Mouse (Mus musculus): ENCODE data around the gene Nenf.

The Nenf gene

DNA sequence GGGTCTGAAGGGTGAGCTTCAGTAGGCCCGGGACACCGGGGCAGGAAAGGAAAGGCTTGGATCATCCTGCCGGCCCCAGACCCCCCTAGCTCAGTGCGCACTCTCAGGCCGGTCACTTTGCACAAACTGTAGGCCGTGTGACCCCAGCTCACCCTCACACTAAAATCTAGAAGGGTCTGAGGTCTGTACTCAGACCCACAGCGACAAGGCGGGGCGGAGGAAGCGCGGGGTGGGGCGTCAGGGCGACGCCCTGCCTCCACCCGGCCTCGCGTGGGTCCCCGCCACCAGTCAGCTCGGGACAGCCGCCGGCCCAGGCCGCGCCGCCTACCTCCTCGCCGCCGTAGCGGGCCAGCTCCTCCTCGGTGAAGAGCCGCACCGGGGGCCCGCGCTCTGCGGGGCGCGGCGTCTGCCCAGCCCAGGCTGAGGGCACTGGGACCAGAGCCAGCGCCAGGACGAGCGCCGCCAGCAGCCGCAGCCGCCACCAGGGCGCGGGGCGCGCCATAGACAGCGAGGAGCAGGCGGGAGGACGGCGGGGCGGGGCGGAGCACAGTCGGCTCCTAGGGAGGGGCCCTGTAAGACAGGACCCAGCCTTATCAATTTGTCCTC is at the start of gene Nenf:
Gene Nenf (minus strand): TSS at position 604 of the 606 bp plus-strand sequence.
- peak; percentile 79 for DNase-seq

- DNase-seq = peak; percentile 36
These were observed 46.5 kb upstream of the Nenf start for GRCm38 (mm10) chr1:191364477-191364876.

- DNase-seq = no peak
These were observed 44.4 kb upstream of the Nenf start for GRCm38 (mm10) chr1:191362412-191362811.

DNA sequence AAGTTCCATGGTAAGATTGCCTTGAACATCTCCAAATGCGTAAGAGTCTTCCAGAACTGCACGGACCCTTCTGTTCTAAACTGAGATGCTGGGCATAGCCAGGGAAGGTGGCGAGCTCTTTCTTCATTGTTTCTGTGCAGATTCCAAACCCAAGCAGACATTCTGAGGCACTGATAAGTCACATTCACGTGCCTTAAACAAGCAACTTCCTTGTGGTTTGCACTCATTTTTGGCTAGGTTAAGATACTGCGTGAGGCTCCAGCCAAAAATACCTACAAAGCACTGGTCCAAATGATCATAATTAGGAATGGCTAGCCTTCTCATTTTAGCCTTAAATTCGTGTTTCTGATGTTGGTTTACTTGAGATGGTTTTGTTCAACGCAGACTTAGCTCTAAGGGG is 41.5 kb upstream of the Nenf start:
- DNase-seq = no peak

GRCm38 (mm10) chr1:191356936-191357335 is 38.9 kb upstream of the Nenf start:
- no peak for DNase-seq

DNA sequence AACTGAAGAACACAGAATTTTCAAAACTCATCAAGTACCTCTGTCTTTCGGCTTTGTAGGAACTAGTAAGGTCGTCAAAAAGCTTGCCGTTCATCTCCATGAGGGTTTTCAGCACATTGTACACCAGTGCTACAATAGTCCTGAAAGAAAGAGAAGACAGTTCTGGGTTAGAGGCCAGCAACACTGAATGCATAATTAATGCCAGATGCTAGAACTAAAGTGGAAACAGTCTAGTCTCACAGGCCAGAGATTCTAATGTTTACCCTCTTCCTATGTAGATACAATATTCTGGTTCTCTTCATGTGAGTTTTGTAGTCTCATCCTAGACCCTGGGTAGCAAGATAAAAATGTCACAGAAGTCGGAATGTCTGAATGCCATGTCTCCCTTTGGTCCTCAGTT is 35.8 kb upstream of the Nenf start:
- DNase-seq = no peak

DNA sequence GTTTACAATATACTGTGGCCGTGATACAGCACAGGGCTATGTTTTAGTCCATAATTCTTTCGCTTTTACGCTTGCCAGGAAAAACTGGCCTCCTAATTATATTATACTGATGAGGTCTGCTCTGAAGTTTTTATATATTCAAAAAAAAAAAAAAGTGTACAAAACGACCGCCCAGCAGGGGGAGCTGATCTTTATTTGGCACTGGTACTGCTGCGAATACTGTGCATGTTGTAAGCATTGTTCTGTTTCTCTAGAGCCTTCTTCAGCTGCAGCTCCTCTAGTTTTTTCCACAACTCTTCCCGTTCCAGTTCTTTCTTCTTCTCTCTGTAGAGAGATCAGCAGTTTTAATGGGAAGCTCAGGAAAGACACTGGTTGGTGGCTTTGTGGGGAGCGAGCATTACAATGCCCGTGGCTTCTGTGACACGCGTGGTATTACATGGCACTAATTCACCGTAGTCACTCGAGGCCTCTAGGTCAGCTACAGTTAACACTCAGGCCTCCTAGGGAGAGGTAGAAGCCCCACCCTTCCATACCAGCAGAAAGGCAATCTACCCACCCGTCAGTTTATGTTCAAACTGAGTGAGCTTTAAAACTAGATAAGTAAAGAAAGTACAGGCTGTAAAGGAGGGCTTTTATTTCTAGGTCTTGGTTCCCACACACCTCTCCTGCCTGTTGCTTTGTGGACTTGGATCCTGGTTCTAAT is 34.9 kb upstream of the Nenf start:
- DNase-seq = peak; percentile 65

GRCm38 (mm10) chr1:191350355-191350754 is 32.4 kb upstream of the Nenf start:
- no peak for DNase-seq

DNA sequence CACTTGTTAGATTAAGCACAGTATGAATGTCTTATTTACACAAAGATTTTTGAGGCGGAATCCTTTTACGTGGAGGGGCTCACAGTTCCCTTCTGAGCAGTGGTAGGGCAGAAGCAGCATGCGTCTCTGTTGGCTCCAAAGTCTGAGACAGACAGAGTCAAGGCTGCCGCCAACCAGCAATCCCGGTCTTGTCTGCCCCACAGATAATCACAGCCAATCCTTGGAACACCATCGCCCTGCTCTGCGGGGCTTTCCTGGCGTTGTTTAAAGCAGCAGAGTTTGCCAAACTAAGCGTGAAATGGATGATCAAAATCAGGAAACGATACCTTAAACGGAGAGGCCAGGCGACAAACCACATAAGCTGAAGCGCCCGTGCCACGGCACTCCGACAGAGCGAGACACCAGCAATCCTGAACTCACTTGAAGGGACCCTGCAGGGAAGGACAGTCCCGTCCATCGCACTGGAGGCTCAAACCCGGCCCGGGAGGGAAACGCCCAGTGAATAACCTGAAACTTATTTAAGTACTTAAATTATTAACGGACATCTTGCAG is 31.6 kb upstream of the Nenf start:
- DNase-seq = no peak

GRCm38 (mm10) chr1:191348996-191349395 is 31.0 kb upstream of the Nenf start:
- peak; percentile 16 for DNase-seq

DNA sequence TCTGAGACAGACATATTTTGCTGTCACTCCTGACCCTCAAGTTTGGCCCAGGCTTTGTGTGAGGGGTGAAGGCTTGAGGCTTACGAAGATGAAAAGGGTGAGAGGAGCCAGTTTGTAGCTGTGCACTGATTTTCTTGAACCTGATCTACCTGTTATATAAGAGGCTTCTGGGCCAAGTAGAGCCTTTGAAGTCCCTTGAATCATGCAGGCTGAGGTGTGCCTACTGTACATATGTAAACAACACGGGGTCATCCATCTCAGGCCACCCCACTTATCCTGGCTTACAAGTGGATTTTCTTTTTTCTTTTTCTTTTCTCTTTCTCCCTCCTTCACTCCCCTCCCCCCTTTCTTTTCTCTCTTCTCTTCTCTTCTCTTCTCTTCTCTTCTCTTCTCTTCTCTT is 30.6 kb upstream of the Nenf start:
- no peak for DNase-seq

GRCm38 (mm10) chr1:191347602-191348001 is 29.6 kb upstream of the Nenf start:
- DNase-seq = no peak

GRCm38 (mm10) chr1:191340530-191340929 is 22.5 kb upstream of the Nenf start:
- DNase-seq = no peak

- DNase-seq = no peak
These were observed 21.9 kb upstream of the Nenf start for GRCm38 (mm10) chr1:191339876-191340275.

- DNase-seq = no peak
These were observed 16.5 kb upstream of the Nenf start for GRCm38 (mm10) chr1:191334500-191334899.

DNA sequence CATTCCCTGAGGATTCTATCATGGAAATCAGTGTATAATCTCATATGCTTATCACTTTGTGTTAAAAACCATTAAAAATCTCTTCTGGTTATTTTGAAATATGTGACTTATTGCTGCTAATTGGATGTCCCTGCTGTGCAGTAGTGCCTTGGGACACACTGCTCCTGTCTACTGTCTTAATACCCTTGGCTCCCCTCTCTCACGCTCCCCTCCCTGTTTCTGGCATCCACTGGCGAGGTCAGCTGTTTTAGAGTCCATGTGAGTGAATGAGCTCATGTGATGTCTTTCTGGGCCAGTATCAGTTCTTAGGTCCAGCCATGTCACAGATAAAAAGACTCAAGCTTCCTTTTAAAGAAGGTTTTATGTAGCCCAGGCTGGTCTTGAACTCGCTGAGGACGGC is 12.4 kb upstream of the Nenf start:
- no peak for DNase-seq

DNA sequence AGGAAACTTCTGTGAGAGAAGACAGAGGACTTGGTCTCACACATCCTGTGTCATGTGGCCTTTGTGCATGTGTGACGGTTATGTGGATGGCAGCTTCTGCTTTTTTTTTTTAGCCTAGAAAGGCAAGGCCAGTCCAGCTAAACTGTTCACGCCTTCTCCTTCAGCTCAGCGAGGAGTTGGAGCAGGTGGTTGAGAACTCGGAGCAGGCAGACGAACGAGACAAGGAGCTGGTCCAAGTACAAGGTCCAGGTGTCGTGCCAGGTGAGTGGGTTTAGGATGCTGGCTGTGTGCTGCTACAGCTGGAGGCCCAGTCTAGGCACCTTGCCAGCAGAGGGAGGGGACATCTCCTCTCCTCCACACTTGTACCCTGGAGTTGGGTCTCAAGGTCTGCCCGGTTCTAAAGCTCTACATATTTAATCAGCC is 10.0 kb upstream of the Nenf start:
- DNase-seq = no peak

GRCm38 (mm10) chr1:191327258-191327657 is 9.3 kb upstream of the Nenf start:
- DNase-seq = no peak

GRCm38 (mm10) chr1:191326233-191326882 is 8.4 kb upstream of the Nenf start:
- no peak for DNase-seq

DNA sequence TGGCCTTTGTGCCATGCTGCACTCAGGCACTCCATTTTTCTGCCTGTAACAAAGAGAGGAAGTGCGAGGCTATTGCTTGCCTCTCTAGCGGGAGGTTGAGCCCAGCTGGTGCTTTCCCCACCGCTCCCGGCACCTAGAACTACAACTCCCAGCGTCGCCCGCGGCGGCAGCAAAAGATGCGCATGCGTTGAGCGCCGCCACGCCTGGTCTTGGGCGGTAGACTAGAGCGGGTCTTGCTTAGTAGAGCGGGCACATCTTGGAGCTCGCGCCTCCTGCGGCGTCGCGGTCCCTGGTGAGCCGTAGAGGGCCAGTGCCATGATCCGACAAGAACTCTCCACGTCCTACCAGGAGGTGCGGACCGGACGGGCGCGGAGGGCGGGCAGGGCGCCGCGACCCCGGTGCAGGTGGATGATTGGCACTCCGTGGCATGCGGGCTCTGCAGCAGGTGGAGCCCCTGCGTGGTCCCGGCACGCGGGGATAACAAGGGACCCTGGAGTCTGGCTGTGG is 7.8 kb upstream of the Nenf start, which contains the start of gene Tmem206:
Gene Tmem206 (plus strand): TSS at position 187 of the 507 bp plus-strand sequence.
- peak; percentile 98 for DNase-seq

DNA sequence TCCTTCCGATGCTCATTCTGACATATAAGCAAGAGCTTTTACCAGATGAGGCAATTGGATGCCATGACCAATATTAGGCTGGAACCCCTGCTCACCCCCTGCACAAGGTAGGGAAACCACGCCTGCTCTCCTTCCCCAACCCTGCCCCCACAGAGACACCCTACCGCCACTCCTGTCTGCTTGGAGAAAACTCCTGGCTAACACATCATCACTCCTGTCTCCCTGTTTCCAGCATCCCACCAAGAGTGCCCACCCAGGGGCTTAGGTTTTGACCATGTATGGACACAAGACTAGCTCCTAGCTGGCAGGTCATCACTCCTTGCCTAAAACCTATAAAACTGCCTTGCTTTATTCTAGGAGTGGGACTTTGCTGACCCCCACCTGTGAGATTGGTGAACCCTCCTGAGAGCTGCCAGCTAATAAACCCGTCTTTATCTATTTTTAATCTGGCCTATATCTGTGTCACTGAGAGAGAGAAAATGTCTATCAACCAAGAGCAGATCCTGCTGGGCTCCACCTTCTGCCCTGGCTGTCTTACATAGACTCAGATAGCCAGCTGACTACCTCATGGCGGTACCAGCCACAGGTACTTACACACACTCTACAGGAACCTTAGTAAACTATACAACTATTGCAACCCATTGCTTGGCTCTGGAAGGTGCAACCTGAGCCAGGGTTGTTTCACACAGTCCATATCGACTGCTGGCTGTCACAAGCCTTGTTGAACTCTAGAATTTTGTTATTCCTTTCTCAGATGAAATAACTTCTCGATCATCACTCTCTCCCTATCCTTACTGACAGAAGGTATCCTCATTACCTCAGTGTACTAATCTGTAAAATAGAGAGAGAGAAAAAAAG is 7.0 kb upstream of the Nenf start:
- DNase-seq = no peak

DNA sequence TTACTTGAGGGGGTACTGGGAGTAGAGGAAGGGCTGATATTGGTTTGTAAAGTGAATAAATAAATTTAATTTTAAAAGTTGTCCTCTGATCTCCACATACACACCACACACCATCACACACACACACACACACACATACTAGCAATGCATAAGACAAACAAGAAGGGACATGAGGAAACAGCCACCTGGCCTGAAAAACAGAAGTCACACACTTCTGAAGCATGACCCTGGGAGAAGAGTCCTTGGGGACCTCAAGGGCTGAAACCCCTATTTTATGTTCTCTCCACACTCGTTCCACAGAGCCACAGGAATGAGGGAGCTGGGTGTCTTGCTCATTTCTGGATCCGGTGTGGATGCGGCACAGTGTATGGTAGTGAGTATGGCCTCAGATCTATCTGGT is 5.4 kb upstream of the Nenf start:
- DNase-seq = no peak

GRCm38 (mm10) chr1:191318686-191319085 is 692 bp upstream of the Nenf start:
- no peak for DNase-seq
